Mouse (Mus musculus) kidney, embryonic 16.5 days (tissue): ENCODE measurements around the gene Atg2b. TPM values are rescaled to one million over a fixed set of nuclear protein-coding genes. Genes with fewer than 3 reads are reported as not detected.
A peak's percentile ranks its signal among the peaks of the same experiment; 100 is the strongest.

ENCODE experiments used
- ATAC-seq: fragments of 200-750 bp; cut with Nextera tagmentation; 2 replicates; pipeline ENCODE4 v1.8.0; 2017; ENCODE audit warnings: moderate TSS enrichment; ENCODE audit not compliant: low FRiP score, low TSS enrichment
- H3K27ac ChIP-seq: fragments of 300-500 bp; sonication (generic); 2 replicates; pipeline ENCODE4 v1.5.1; 2014; ENCODE audit warnings: low read length
- H3K27me3 ChIP-seq: fragments of 300-500 bp; sonication (generic); 2 replicates; pipeline ENCODE4 v1.6.1; 2014; ENCODE audit warnings: low read length, control low read depth, mixed read lengths; ENCODE audit not compliant: insufficient read depth
- H3K36me3 ChIP-seq: fragments of 300-500 bp; sonication (generic); 2 replicates; pipeline ENCODE4 v1.6.1; 2014; ENCODE audit warnings: low read length, control low read depth, mixed read lengths; ENCODE audit not compliant: insufficient read depth
- H3K4me1 ChIP-seq: fragments of 300-500 bp; sonication (generic); 2 replicates; pipeline ENCODE4 v1.6.1; 2014; ENCODE audit warnings: low read length, control low read depth, mixed read lengths; ENCODE audit not compliant: insufficient read depth
- H3K4me2 ChIP-seq: fragments of 300-500 bp; sonication (generic); replicated peaks from 2 replicates; pipeline ENCODE4 v1.6.1; 2014; ENCODE audit warnings: low read depth, low read length
- H3K4me3 ChIP-seq: fragments of 300-500 bp; sonication (generic); 2 replicates; pipeline ENCODE4 v1.5.1; 2014; ENCODE audit warnings: mild to moderate bottlenecking, low read length
- H3K9ac ChIP-seq: fragments of 300-500 bp; sonication (generic); replicated peaks from 2 replicates; pipeline ENCODE4 v1.6.1; 2014; ENCODE audit warnings: low read length
- H3K9me3 ChIP-seq: fragments of 300-500 bp; sonication (generic); 2 replicates; pipeline ENCODE4 v1.6.1; 2016; ENCODE audit warnings: low read length, control low read depth
- WGBS: fragments of 180-500 bp; shearing (Covaris S2); extraction: QIAGEN DNeasy Blood & Tissue Kit; methylation state at CpG from one replicate; pipeline ENCODE4 v1.1.7; 2014; 5-methylcytosine and 5-hydroxymethylcytosine counted together
- polyA plus RNA-seq: library from polyadenylated mRNA; unstranded; fragments of >200 nt; fragmentation: Nextera tagmentation; extraction: Ambion mirVana; gene quantifications from 2 replicates; pipeline ENCODE4 v1.2.1, GENCODE M21; 2015

The Atg2b gene
- polyA plus RNA-seq, 1 experiment from 2014 or later, result 12.3 TPM

GRCm38 (mm10) chr12:105583484-105583883 lies 101.5 kb downstream of the Atg2b start:
- WGBS, result 14% methylated on average over 2 of the region's 2 CpGs
- Histone ChIP-seq H3K36me3 (no peaks in the 10 kb centered on the region), H3K4me2 (no peak overlapping the region), H3K4me3 (no peak overlapping the region), H3K4me1 (peaks cover 17% of the 10 kb centered on the region), H3K9ac (no peak overlapping the region), H3K27ac (no peak overlapping the region), H3K9me3 (no peaks in the 10 kb centered on the region), H3K27me3 (no peaks in the 10 kb centered on the region; the same call in 1 of the 2 replicates)
- ATAC-seq, result peak; percentile 44; the same call in 1 of the 2 replicates

- Histone ChIP-seq H3K27me3 (no peaks in the 10 kb centered on the region; the same call in 1 of the 2 replicates), H3K4me1 (peaks cover 17% of the 10 kb centered on the region), H3K36me3 (no peaks in the 10 kb centered on the region), H3K27ac (no peak overlapping the region), H3K9me3 (no peaks in the 10 kb centered on the region), H3K4me2 (no peak overlapping the region), H3K9ac (no peak overlapping the region), H3K4me3 (no peak overlapping the region)
- no peak for ATAC-seq
- WGBS, result 66% methylated on average over 9 of the region's 9 CpGs
These were observed 102.5 kb downstream of the Atg2b start for GRCm38 (mm10) chr12:105582486-105582885.

DNA sequence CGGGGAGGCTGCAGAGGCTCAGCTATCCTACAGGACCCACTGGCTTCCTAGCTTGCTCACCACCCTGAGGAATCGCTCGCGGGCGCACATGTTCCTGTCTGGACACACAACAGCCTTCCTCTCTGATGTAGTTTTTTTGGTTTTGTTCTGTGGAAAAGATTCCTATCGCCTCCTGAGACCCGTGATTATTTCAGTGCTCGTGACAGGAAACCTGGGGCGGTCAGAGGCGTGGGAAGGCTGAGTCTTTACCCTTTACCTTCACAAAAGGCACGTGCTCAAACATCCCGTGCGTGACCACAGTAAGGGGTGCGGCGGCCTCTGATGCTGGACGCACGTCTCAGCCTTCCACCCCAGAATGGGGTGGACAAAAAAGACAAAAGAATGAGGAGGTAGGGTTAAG lies 104.5 kb downstream of the Atg2b start:
- H3K4me3 ChIP-seq, result no peak overlapping the region
- H3K9ac ChIP-seq, result no peak overlapping the region
- H3K27ac ChIP-seq, result no peak overlapping the region
- H3K36me3 ChIP-seq, result no peaks in the 10 kb centered on the region
- ATAC-seq, result no peak
- 67% methylated on average over 17 of the region's 17 CpGs for WGBS
- H3K27me3 ChIP-seq, result no peaks in the 10 kb centered on the region
- H3K9me3 ChIP-seq, result no peaks in the 10 kb centered on the region
- H3K4me2 ChIP-seq, result no peak overlapping the region
- peaks cover 17% of the 10 kb centered on the region for H3K4me1 ChIP-seq

DNA sequence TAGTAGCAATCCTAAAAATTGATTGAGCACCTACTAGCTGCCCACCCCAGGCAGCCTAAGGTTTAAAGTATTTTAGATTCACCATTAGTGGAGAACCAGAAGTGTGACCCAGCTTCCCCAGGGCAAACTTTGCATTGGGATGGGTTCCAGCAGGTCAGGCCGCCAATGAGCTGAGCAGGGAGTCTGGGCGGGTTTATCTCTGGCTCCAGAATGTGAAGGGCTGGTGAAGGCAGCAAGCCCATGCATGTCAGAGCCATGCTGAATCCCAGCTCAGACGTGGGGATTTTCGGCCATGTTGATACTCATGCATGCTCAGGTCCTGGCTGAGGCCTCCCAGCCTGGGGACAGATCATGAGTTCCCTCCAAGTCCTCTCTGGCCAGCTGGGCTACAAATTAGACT lies 110.7 kb downstream of the Atg2b start:
- Histone ChIP-seq H3K4me1 (no peaks in the 10 kb centered on the region), H3K27me3 (no peaks in the 10 kb centered on the region), H3K9ac (no peak overlapping the region), H3K36me3 (no peaks in the 10 kb centered on the region), H3K4me2 (no peak overlapping the region), H3K4me3 (no peak overlapping the region), H3K27ac (no peak overlapping the region), H3K9me3 (no peaks in the 10 kb centered on the region)
- WGBS, result 91% methylated on average over 4 of the region's 4 CpGs
- ATAC-seq, result no peak

- no peaks in the 10 kb centered on the region for H3K9me3 ChIP-seq
- no peaks in the 10 kb centered on the region for H3K4me1 ChIP-seq
- no peak overlapping the region for H3K4me3 ChIP-seq
- 74% methylated on average over 2 of the region's 2 CpGs for WGBS
- no peaks in the 10 kb centered on the region for H3K27me3 ChIP-seq
- no peak for ATAC-seq
- no peak overlapping the region for H3K27ac ChIP-seq
- no peak overlapping the region for H3K4me2 ChIP-seq
- no peak overlapping the region for H3K9ac ChIP-seq
- no peaks in the 10 kb centered on the region for H3K36me3 ChIP-seq
These were observed 112.4 kb downstream of the Atg2b start for GRCm38 (mm10) chr12:105572622-105573021.

DNA sequence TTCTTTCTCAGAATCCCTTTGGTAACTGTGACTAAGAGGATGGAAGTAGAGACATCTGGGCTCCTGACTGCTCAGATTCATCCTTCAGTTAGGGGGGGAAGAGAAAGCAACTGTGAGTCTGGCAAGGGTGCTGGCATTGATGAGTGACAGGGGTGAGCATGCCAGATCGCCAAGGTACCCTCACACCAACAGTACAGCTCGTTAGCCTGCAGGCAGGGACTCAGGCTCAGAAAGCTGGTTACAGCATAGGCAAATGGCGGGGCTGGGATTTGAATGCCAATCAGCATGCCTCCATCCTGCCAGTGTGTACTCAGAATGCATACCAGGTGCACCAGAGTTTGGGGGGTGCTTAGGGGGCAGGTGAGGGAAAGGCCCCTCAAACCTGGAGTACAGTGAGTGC lies 113.1 kb downstream of the Atg2b start:
- Histone ChIP-seq H3K4me3 (no peak overlapping the region), H3K36me3 (no peaks in the 10 kb centered on the region), H3K27ac (no peak overlapping the region), H3K27me3 (no peaks in the 10 kb centered on the region), H3K9ac (no peak overlapping the region), H3K4me1 (no peaks in the 10 kb centered on the region), H3K9me3 (peaks cover 5% of the 10 kb centered on the region; the same call in 1 of the 2 replicates), H3K4me2 (no peak overlapping the region)
- 70% methylated on average over 3 of the region's 3 CpGs for WGBS
- ATAC-seq, result no peak

Other genes starting within 250 kb of the Atg2b start
- 1.3 and 1.4 TPM in 2 replicates for gene D430019H16Rik, start 231.4 kb downstream of the Atg2b start, polyA plus RNA-seq
- 1.7 and 1.9 TPM in 2 replicates for gene Bdkrb2, start 122.0 kb downstream of the Atg2b start, polyA plus RNA-seq
- not detected in 2 replicates for gene Bdkrb1, start 82.1 kb downstream of the Atg2b start, polyA plus RNA-seq
- 29.4 and 30.0 TPM in 2 replicates for gene Gskip, start 382 bp downstream of the Atg2b start, polyA plus RNA-seq
- gene Ak7, start 20.8 kb upstream of the Atg2b start, polyA plus RNA-seq, result 1.1 and 1.4 TPM in 2 replicates
- gene Papola, start 99.5 kb upstream of the Atg2b start, polyA plus RNA-seq, result 191 and 197 TPM in 2 replicates